12 mouse cellular contexts compared by ENCODE assay signal in genomic region chr16:49818146-49818545, GRCm38 (mm10).
"Had no signal": no experiment of that assay in that cellular context is flagged by ENCODE, and none has a peak within 500 bp of the region (broad histone marks: within the 10 kb centered on the region; RNA-seq: fewer than 3 reads in every experiment).

No protein-coding gene starts in this region.

- H3K27me3 ChIP-seq: intestine, embryonic 15.5 days; limb, embryonic 15.5 days; midbrain, embryonic 12.5 days; neural tube, embryonic 12.5 days had no signal

- H3K4me2 ChIP-seq: intestine, embryonic 15.5 days; limb, embryonic 15.5 days; lung, embryonic 14.5 days; midbrain, embryonic 12.5 days; neural tube, embryonic 12.5 days had no signal

- DNase-seq: kidney, adult 18-20 months; kidney, postnatal 10 days; kidney, postnatal 4 days; lung, embryonic 14.5 days; lung, postnatal 10 days; right cerebral cortex, postnatal 4 days had no signal

- H3K4me1 ChIP-seq: intestine, embryonic 15.5 days; limb, embryonic 15.5 days; midbrain, embryonic 12.5 days; neural tube, embryonic 12.5 days had no signal

- H3K4me3 ChIP-seq: intestine, embryonic 15.5 days; left cerebral cortex, adult 2 months; limb, embryonic 15.5 days; midbrain, embryonic 12.5 days; myocyte; neural tube, embryonic 12.5 days had no signal

- H3K27ac ChIP-seq: intestine, embryonic 15.5 days; left cerebral cortex, adult 2 months; limb, embryonic 15.5 days; midbrain, embryonic 12.5 days; neural tube, embryonic 12.5 days had no signal

- ATAC-seq: intestine, embryonic 15.5 days had no signal

- H3K36me3 ChIP-seq: intestine, embryonic 15.5 days; limb, embryonic 15.5 days; midbrain, embryonic 12.5 days; neural tube, embryonic 12.5 days had no signal

- H3K9ac ChIP-seq: intestine, embryonic 15.5 days; limb, embryonic 15.5 days; lung, embryonic 14.5 days; midbrain, embryonic 12.5 days; neural tube, embryonic 12.5 days had no signal

- H3K9me3 ChIP-seq: intestine, embryonic 15.5 days; limb, embryonic 15.5 days; midbrain, embryonic 12.5 days; neural tube, embryonic 12.5 days had no signal
